Mouse (Mus musculus): ENCODE data around the gene Skil. TPM values are rescaled to one million over a fixed set of nuclear protein-coding genes. Genes with fewer than 3 reads are reported as not detected.

Skil gene
- polyA plus RNA-seq (2012; rRNA removed): 20.2 and 20.4 TPM in 2 replicates

DNA sequence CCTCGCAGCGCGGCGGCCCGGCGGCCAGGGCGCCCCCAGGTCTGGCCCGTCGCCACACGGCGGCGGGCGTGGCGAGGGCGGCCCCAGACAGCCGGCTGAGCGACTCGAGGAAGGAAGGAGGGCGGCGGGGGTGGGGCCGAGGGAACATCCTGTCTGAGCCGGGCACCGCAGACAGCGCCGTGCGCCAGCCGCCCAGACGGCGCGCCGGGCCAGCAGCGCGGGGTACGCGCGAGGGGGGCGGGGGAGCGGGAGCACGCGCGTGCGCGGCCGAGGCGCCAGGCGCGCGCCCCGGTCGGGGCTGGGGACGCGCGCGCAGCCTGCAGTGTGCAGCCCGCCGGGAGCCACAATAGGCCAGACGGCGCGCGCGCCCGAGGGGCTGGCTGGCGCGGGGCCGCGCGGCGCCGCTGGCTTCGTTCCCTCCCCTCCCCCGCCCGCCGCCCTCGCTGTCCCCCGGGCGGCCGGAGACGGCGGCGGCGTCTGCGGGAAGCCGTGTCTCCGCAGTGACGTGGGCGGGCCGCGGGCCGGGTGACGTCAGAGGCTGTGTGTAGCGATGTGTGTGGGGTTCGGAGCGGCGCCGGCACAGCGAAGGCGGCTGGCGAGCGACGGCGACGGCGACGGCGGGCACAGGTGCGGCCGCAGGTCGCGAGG is at the start of gene Skil:
Gene Skil, plus strand, starts transcription at position 528 of the 648 bp plus-strand sequence.

DNA sequence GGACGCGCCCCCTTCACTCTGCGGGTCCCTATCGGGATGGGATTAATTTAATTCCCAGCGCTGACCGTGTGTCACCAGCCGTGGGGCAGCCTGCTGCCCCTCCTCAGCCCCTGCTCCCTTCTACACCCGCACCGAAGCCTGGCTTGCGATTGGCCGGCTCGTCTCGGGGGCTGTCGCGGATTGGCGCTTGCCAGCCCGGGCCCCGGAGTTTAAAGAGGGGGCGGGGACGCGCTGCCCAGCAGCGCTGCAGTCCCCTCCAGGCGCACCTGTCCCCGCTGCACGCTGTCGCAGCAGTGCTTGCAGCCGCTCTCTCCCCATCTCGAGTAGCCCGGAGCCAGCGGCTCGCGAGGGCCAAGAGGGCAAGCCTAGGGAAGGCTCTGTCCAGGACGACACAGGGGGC is 54.8 kb downstream of the Skil start, which contains the start of gene Cldn11:
Gene Cldn11, plus strand, starts transcription at position 215 of the 400 bp plus-strand sequence.

Other genes with a start within 250 kb of the Skil start
- 0.96 and 1.3 TPM in 2 replicates for gene Gpr160, start 239.1 kb upstream of the Skil start, polyA plus RNA-seq (2012; rRNA removed)
- 19.0 TPM in 2 replicates for gene Phc3, start 125.6 kb upstream of the Skil start, polyA plus RNA-seq (2012; rRNA removed)
- 40.5 and 42.7 TPM in 2 replicates for gene Prkci, start 99.3 kb upstream of the Skil start, polyA plus RNA-seq (2012; rRNA removed)
- 20.2 and 21.7 TPM in 2 replicates for gene Cldn11, start 54.9 kb downstream of the Skil start, polyA plus RNA-seq (2012; rRNA removed)
- 9.7 and 9.8 TPM in 2 replicates for gene Slc7a14, start 215.3 kb downstream of the Skil start, polyA plus RNA-seq (2012; rRNA removed)